Mouse (Mus musculus) hindbrain, embryonic 11.5 days (tissue): ENCODE measurements around the gene Ms4a10. TPM values are rescaled to one million over a fixed set of nuclear protein-coding genes. Genes with fewer than 3 reads are reported as not detected.

Experiments used
- ATAC-seq: fragments of 200-750 bp; cut with Nextera tagmentation; 2 replicates; pipeline ENCODE4 v1.8.0; 2017; ENCODE audit warnings: mild to moderate bottlenecking, moderate TSS enrichment, moderate library complexity; ENCODE audit not compliant: low FRiP score
- DNase-seq: peaks from one replicate; pipeline ENCODE4 v3.0.0-alpha.2; 2015; ENCODE audit warnings: low spot score
- H3K27ac ChIP-seq: fragments of 300-500 bp; sonication (generic); 2 replicates; pipeline ENCODE4 v1.5.1; 2014; ENCODE audit warnings: mild to moderate bottlenecking, low read depth, low read length
- H3K27me3 ChIP-seq: fragments of 300-500 bp; sonication (generic); 2 replicates; pipeline ENCODE4 v1.6.1; 2014; ENCODE audit warnings: mild to moderate bottlenecking, low read length, moderate library complexity, mixed read lengths; ENCODE audit not compliant: control insufficient read depth, insufficient read depth
- H3K36me3 ChIP-seq: fragments of 300-500 bp; sonication (generic); 2 replicates; pipeline ENCODE4 v1.6.1; 2014; ENCODE audit warnings: mild to moderate bottlenecking, low read length, moderate library complexity, mixed read lengths; ENCODE audit not compliant: control insufficient read depth, insufficient read depth
- H3K4me1 ChIP-seq: fragments of 300-500 bp; sonication (generic); replicated peaks from 2 replicates; pipeline ENCODE4 v1.6.1; 2014; ENCODE audit warnings: low read length, mixed read lengths; ENCODE audit not compliant: control insufficient read depth, insufficient read depth
- H3K4me2 ChIP-seq: fragments of 300-500 bp; sonication (generic); replicated peaks from 2 replicates; pipeline ENCODE4 v1.6.1; 2014; ENCODE audit warnings: mild to moderate bottlenecking, low read depth, low read length
- H3K4me3 ChIP-seq: fragments of 300-500 bp; sonication (generic); 2 replicates; pipeline ENCODE4 v1.5.1; 2014; ENCODE audit warnings: low read depth, low read length
- H3K9ac ChIP-seq: fragments of 300-500 bp; sonication (generic); 2 replicates; pipeline ENCODE4 v1.6.1; 2014; ENCODE audit warnings: low read depth, low read length
- H3K9me3 ChIP-seq: fragments of 300-500 bp; sonication (generic); 2 replicates; pipeline ENCODE4 v1.6.1; 2016; ENCODE audit warnings: low read length; ENCODE audit not compliant: control insufficient read depth
- WGBS: fragments of 180-500 bp; shearing (Covaris S2); extraction: QIAGEN DNeasy Blood & Tissue Kit; methylation state at CpG from one replicate; pipeline ENCODE4 v1.1.7; 2014; 5-methylcytosine and 5-hydroxymethylcytosine counted together
- polyA plus RNA-seq: library from polyadenylated mRNA; unstranded; fragments of >200 nt; fragmentation: Nextera tagmentation; extraction: Ambion mirVana; gene quantifications from 2 replicates; pipeline ENCODE4 v1.2.1, GENCODE M21; 2014

Gene Ms4a10
- polyA plus RNA-seq, 1 experiment from 2014 or later = 0.17 TPM

DNA sequence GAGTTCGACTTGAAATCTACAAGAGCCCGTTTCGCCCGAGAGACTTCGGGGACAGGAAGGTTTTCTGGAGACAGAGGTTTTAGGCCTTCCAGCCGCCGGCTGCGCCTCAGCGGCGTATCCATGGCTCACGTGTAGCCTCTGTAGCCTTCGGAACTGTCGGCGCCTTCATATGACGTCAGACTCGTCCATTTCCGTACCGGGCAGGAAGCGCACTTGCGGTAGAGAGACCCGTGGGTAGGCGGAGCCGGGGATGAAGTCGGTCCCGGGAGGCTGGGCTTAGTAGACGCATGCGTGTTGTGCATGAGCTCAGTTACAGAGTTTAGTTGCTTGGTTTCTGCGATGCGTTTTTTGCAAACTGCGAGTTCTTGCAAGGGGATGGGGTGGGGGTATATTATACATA is 25.4 kb downstream of the Ms4a10 start, which contains the start of gene Ccdc86:
Gene Ccdc86 (minus strand): TSS at position 155 of the 400 bp plus-strand sequence.
- no peaks in the 10 kb centered on the region; the same call in 1 of the 2 replicates for H3K36me3 ChIP-seq
- peaks cover 10% of the 10 kb centered on the region for H3K4me1 ChIP-seq
- H3K4me3 ChIP-seq = peak within 1 kb of the TSS; percentile 67
- H3K9me3 ChIP-seq = no peaks in the 10 kb centered on the region
- under 1% methylated on average over 30 of the region's 30 CpGs for WGBS
- H3K27me3 ChIP-seq = no peaks in the 10 kb centered on the region
- peak within 1 kb of the TSS; percentile 93 for H3K4me2 ChIP-seq
- H3K27ac ChIP-seq = no peak within 1 kb of the TSS
- ATAC-seq (peak; percentile 98), DNase-seq (peak; percentile 99)
- peak within 1 kb of the TSS; percentile 62 for H3K9ac ChIP-seq

DNA sequence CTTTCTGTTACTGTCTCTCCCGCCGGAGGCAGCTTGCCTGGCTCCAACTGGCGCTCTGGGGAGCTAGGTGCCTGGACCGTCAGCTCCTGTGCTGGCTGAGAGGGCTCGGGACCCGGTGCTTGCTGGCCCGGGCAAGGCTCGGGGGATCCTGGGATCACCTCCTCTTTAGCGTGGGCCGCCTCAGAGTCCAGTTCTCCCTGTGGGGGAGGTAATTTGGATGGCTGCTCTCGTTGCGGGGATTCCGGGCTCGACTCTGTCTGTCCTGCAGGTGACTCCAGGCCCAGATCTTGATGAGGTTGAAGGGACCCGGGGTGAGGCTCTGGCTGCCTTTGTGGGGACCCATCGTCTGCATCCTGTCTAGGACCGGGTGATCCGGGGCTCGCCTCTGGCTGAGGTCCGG is 26.1 kb downstream of the Ms4a10 start:
- Histone ChIP-seq H3K9ac (peak overlapping the region; percentile 62), H3K4me1 (peaks cover 10% of the 10 kb centered on the region), H3K9me3 (no peaks in the 10 kb centered on the region), H3K27me3 (no peaks in the 10 kb centered on the region), H3K36me3 (no peaks in the 10 kb centered on the region; the same call in 1 of the 2 replicates), H3K4me3 (peak overlapping the region; percentile 67), H3K4me2 (peak overlapping the region; percentile 93), H3K27ac (no peak overlapping the region)
- ATAC-seq = no peak
- no peak for DNase-seq
- 2% methylated on average over 20 of the region's 20 CpGs for WGBS

DNA sequence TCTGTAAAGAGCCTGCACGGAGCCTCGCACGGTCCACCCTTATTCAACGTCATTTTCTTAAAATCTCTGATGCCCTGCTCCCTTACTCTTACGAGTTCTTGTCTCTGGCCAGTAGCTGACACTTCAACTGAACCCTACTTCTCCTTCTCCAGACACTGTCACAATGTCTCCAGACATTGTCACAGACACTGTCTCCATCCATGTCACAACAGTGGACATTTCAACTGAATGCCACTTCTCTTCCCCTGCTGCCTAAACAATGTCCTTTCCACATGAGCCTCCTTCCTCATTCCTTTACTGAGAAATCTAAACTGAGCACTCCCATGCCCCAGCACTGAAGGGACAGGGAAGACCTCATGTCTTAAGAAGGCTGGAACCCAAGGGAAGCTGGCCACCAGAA is 27.3 kb downstream of the Ms4a10 start:
- ATAC-seq (no peak), DNase-seq (no peak)
- Histone ChIP-seq H3K27ac (no peak overlapping the region), H3K4me1 (peaks cover 10% of the 10 kb centered on the region), H3K9me3 (no peaks in the 10 kb centered on the region), H3K36me3 (no peaks in the 10 kb centered on the region; the same call in 1 of the 2 replicates), H3K9ac (peak overlapping the region; percentile 62; the same call in 1 of the 2 replicates), H3K4me3 (peak overlapping the region; percentile 67), H3K4me2 (peak overlapping the region; percentile 93), H3K27me3 (no peaks in the 10 kb centered on the region)
- 90% methylated on average over 5 of the region's 5 CpGs for WGBS

DNA sequence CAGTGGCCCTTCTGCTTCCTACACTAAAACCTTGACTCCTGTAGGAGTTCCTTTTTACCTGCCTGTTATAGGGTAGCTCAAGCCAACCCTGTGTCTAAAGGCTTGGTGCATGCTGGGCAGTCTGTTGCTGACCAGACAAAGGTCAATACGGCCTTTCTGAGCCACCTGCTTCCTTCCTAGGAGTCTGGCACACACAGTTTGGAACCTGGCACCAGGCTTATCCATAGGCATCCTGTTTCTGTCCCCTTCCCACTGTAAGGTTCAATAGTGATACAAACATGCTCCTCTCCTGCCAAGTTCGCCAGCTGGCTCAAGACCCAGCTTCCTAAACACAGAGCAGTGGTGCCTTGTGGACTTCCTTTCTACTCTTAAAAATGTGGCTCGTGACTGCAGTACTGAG is 28.0 kb downstream of the Ms4a10 start:
- Histone ChIP-seq H3K9ac (no peak overlapping the region), H3K27ac (no peak overlapping the region), H3K36me3 (no peaks in the 10 kb centered on the region; the same call in 1 of the 2 replicates), H3K4me3 (no peak overlapping the region), H3K4me1 (peaks cover 13% of the 10 kb centered on the region), H3K4me2 (no peak overlapping the region), H3K27me3 (no peaks in the 10 kb centered on the region), H3K9me3 (no peaks in the 10 kb centered on the region)
- DNase-seq (no peak), ATAC-seq (no peak)
- 93% methylated on average over 3 of the region's 3 CpGs for WGBS

DNA sequence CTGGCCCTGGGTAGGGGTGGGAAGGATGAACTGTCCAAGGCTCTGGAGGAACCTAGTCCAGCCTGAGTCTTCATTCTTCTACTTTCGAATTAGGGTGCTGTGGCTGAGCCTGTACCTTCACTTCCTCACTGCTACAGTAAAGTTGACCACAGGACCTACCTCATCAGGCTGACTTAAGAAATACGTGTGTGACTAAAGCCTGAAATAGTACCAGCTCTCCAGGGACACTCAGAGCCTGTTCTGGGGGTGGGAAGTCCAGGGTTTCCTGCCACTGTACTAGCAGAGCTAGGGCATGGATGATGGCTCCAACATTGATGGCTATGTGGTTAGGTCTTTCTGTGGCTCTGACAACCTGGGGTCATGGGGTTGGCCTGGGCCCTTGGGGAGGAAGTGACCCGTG is 30.5 kb downstream of the Ms4a10 start:
- Histone ChIP-seq H3K27me3 (no peaks in the 10 kb centered on the region), H3K4me1 (peaks cover 13% of the 10 kb centered on the region), H3K4me2 (no peak overlapping the region), H3K36me3 (no peaks in the 10 kb centered on the region; the same call in 1 of the 2 replicates), H3K4me3 (no peak overlapping the region), H3K9me3 (no peaks in the 10 kb centered on the region), H3K9ac (no peak overlapping the region), H3K27ac (no peak overlapping the region)
- WGBS = 90% methylated on average over 3 of the region's 3 CpGs
- ATAC-seq (no peak), DNase-seq (no peak)

DNA sequence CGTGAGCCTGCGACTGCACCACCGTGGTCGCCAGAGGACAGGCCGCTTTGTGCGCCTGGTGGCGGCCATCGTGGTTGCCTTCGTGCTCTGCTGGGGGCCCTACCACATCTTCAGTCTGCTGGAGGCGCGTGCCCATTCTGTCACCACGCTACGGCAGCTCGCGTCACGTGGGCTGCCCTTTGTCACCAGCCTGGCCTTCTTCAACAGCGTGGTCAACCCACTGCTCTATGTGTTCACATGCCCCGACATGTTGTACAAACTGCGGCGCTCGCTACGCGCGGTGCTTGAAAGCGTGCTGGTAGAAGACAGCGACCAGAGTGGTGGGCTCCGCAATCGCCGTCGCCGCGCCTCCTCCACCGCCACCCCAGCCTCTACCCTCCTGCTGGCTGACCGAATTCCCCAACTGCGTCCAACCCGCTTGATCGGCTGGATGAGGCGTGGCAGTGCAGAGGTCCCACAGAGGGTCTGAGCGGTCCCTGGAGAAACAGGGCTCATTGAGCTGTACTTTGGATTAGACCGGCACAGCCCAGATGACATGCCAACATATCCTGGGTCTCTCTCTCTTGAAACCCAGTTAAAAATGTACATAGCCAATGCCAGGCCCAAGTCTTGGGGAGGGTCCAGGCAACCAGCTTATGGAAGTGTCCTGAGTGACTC is 33.5 kb downstream of the Ms4a10 start:
- H3K27me3 ChIP-seq = no peaks in the 10 kb centered on the region
- peak overlapping the region; percentile 72 for H3K9ac ChIP-seq
- H3K4me3 ChIP-seq = peak overlapping the region; percentile 33
- H3K36me3 ChIP-seq = no peaks in the 10 kb centered on the region; the same call in 1 of the 2 replicates
- WGBS = 1% methylated on average over 40 of the region's 40 CpGs
- H3K4me1 ChIP-seq = 0 out of 2 replicates have a peak, but pooled peaks cover 4% of the 10 kb centered on the region
- no peaks in the 10 kb centered on the region for H3K9me3 ChIP-seq
- peak overlapping the region; percentile 80 for H3K4me2 ChIP-seq
- DNase-seq (peak; percentile 74), ATAC-seq (peak; percentile 84)
- H3K27ac ChIP-seq = peak overlapping the region; percentile 58

DNA sequence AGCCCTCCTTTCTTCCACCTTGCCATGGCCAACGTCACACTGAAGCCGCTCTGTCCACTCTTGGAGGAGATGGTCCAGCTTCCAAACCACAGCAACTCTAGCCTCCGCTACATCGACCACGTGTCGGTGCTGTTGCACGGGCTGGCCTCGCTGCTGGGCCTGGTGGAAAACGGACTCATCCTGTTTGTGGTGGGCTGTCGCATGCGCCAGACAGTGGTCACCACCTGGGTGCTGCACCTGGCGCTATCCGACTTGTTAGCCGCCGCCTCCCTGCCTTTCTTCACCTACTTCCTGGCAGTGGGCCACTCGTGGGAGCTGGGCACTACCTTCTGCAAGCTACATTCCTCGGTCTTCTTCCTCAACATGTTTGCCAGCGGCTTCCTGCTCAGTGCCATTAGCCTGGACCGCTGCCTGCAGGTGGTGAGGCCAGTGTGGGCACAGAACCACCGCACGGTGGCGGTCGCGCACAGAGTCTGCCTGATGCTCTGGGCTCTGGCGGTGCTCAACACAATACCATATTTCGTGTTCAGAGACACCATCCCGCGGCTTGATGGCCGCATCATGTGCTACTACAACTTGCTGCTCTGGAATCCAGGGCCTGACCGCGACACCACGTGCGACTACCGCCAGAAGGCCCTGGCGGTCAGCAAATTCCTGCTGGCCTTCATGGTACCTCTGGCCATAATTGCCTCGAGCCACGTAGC is 34.2 kb downstream of the Ms4a10 start:
- peak overlapping the region; percentile 33 for H3K4me3 ChIP-seq
- H3K27me3 ChIP-seq = no peaks in the 10 kb centered on the region
- no peaks in the 10 kb centered on the region for H3K9me3 ChIP-seq
- peak; percentile 93 for ATAC-seq
- DNase-seq = peak; percentile 92
- H3K27ac ChIP-seq = peak overlapping the region; percentile 58
- H3K36me3 ChIP-seq = no peaks in the 10 kb centered on the region; the same call in 1 of the 2 replicates
- H3K4me2 ChIP-seq = peak overlapping the region; percentile 80
- H3K9ac ChIP-seq = peak overlapping the region; percentile 72
- 17% methylated on average over 37 of the region's 37 CpGs for WGBS
- H3K4me1 ChIP-seq = 0 out of 2 replicates have a peak, but pooled peaks cover 4% of the 10 kb centered on the region

DNA sequence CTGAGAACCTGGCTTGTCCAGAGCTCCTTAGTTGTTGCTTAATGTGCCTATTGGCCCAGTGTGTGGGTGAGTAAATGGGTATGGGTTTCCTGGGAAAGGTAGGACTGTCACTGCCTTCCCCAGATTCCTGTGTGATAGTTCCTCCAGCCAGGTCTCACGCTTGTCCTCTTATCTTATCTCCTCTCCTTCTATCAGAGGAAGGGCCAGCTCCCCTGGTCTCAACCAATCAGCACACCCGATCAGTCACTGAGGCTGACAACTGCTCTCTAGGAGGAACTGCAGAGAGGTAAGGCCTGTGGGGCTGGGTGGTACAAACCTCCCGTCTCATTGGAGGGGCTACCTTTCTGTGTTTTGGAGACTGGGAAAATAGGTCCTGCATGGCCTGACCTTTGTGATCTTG is 35.7 kb downstream of the Ms4a10 start:
- no peak overlapping the region for H3K9ac ChIP-seq
- no peak overlapping the region for H3K4me2 ChIP-seq
- 56% methylated on average over 3 of the region's 3 CpGs for WGBS
- ATAC-seq (no peak), DNase-seq (no peak)
- 0 out of 2 replicates have a peak, but pooled peaks cover 4% of the 10 kb centered on the region for H3K4me1 ChIP-seq
- H3K27me3 ChIP-seq = no peaks in the 10 kb centered on the region
- H3K9me3 ChIP-seq = no peaks in the 10 kb centered on the region
- H3K36me3 ChIP-seq = no peaks in the 10 kb centered on the region; the same call in 1 of the 2 replicates
- no peak overlapping the region for H3K4me3 ChIP-seq
- H3K27ac ChIP-seq = no peak overlapping the region
